Mouse (Mus musculus): ENCODE data around the gene Rpl21.

DNA sequence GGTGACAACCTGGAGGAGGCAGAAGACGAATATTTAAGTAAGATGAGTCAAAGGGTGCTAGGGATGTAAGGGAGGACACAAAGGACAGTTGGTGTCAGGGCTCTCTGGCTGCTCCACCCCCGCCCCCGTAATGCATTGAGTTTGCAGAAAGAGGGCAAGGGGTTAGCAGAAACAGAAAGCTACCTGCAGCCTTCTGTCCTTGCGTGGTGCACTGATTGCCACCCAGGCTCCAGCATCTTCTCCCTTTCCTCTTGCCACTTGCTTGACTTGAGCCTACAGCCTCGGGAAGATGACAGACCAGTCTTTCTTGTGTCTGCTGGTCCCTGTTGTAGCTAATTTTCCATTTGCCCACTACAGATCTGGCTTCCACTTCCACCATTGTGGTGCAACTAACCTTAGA, 7.1 kb downstream of the Rpl21 start:
- TF ChIP-seq CTCF (IDR thresholded peaks at IDR 0.05; ENCODE audit: low read depth) (no peak), EP300 (optimal IDR thresholded peaks at IDR 0.05) (no peak)
